Mouse (Mus musculus) MEL (cell line): ENCODE measurements around the gene Cps1.

ENCODE experiments used
- CHD2 ChIP-seq: IDR thresholded peaks from 2 replicates; pipeline ENCODE4 v1.6.1; 2011; ENCODE audit warnings: low read length, improper control_type of control experiment
- CTCF ChIP-seq, 3 experiments: IDR thresholded peaks in 2 of 3; conservative IDR thresholded peaks in 1 of 3; 2 replicates each; pipeline ENCODE4 v1.5.1; 2011 to 2012; ENCODE audit warnings: low read length in 3 of 3, low read depth in 2 of 3, mild to moderate bottlenecking in 2 of 3, improper control_type of control experiment in 1 of 3, inconsistent platforms in 1 of 3, mixed read lengths in 1 of 3, moderate library complexity in 1 of 3; ENCODE audit not compliant: control insufficient read depth in 1 of 3, insufficient read depth in 1 of 3, poor library complexity in 1 of 3, severe bottlenecking in 1 of 3
- EP300 ChIP-seq, 2 experiments: IDR thresholded peaks; 2 replicates each; pipeline ENCODE4 v1.6.1; 2011; ENCODE audit warnings: improper control_type of control experiment in 2 of 2, low read length in 2 of 2, low read depth in 1 of 2, mild to moderate bottlenecking in 1 of 2
- GABPA ChIP-seq: IDR thresholded peaks from 2 replicates; pipeline ENCODE4 v1.6.1; 2012; ENCODE audit warnings: low read depth, mild to moderate bottlenecking, inconsistent platforms, low read length, improper control_type of control experiment, moderate library complexity
- MAFK ChIP-seq: IDR thresholded peaks from 2 replicates; pipeline ENCODE4 v1.6.1; 2011; ENCODE audit warnings: low read depth, mild to moderate bottlenecking, low read length, improper control_type of control experiment, borderline replicate concordance
- MAX ChIP-seq: IDR thresholded peaks from 2 replicates; pipeline ENCODE4 v1.6.1; 2011; ENCODE audit warnings: low read length, improper control_type of control experiment
- MAZ ChIP-seq: IDR thresholded peaks from 2 replicates; pipeline ENCODE4 v1.6.1; 2012; ENCODE audit warnings: low read depth, mild to moderate bottlenecking, inconsistent platforms, low read length, improper control_type of control experiment
- MEF2A ChIP-seq: IDR thresholded peaks from 2 replicates; pipeline ENCODE4 v1.6.1; 2014; ENCODE audit warnings: low read depth, mild to moderate bottlenecking, inconsistent platforms, low read length, improper control_type of control experiment; ENCODE audit not compliant: poor library complexity, insufficient replicate concordance, severe bottlenecking; ENCODE audit errors: extremely low read depth
- POLR2A ChIP-seq, 2 experiments: IDR thresholded peaks; 2 replicates each; pipeline ENCODE4 v1.6.1; 2011 to 2012; ENCODE audit warnings: low read length in 2 of 2, mild to moderate bottlenecking in 2 of 2, control low read depth in 1 of 2, improper control_type of control experiment in 1 of 2, low read depth in 1 of 2, moderate library complexity in 1 of 2; ENCODE audit not compliant: control insufficient read depth in 1 of 2, insufficient read depth in 1 of 2, poor library complexity in 1 of 2
- SIN3A ChIP-seq: IDR thresholded peaks from 2 replicates; pipeline ENCODE4 v1.6.1; 2012; ENCODE audit warnings: low read length, improper control_type of control experiment, inconsistent platforms
- USF2 ChIP-seq, 2 experiments: IDR thresholded peaks; 2 replicates each; pipeline ENCODE4 v1.6.1; 2011 to 2012; ENCODE audit warnings: improper control_type of control experiment in 2 of 2, low read length in 2 of 2, borderline replicate concordance in 1 of 2, inconsistent platforms in 1 of 2, low read depth in 1 of 2, mild to moderate bottlenecking in 1 of 2; ENCODE audit not compliant: insufficient read depth in 1 of 2
- ZKSCAN1 ChIP-seq: IDR thresholded peaks from 2 replicates; pipeline ENCODE4 v1.6.1; 2012; ENCODE audit warnings: low read depth, mild to moderate bottlenecking, inconsistent platforms, low read length, improper control_type of control experiment, moderate library complexity

GRCm38 (mm10) chr1:67181165-67181564 lies 58.3 kb downstream of the Cps1 start:
- TF ChIP-seq SIN3A (no peak), MAZ (no peak), ZKSCAN1 (no peak), POLR2A (IDR thresholded peaks at IDR 0.05; ENCODE audit: control insufficient read depth in 1 of 2, insufficient read depth in 1 of 2, low read depth in 1 of 2, low read length in 2 of 2, poor library complexity in 1 of 2) (no peak), MAFK (no peak), MEF2A (no peak), CHD2 (no peak), CTCF (IDR thresholded peaks at IDR 0.05 in 2 of 3, conservative IDR thresholded peaks at IDR 0.05 in 1 of 3; ENCODE audit: control insufficient read depth in 1 of 3, insufficient read depth in 1 of 3, low read depth in 2 of 3, low read length in 3 of 3, poor library complexity in 1 of 3, severe bottlenecking in 1 of 3) (peak; percentile 61 to 79 (median 74)), GABPA (no peak), USF2 (IDR thresholded peaks at IDR 0.05; ENCODE audit: borderline replicate concordance in 1 of 2, insufficient read depth in 1 of 2, low read depth in 1 of 2, low read length in 2 of 2) (no peak), EP300 (IDR thresholded peaks at IDR 0.05; ENCODE audit: low read depth in 1 of 2, low read length in 2 of 2) (no peak), MAX (no peak)
